Mouse (Mus musculus) MEL (cell line): ENCODE measurements around the gene Osm. TPM values are rescaled to one million over a fixed set of nuclear protein-coding genes. Genes with fewer than 3 reads are reported as not detected.

Experiments
- DNase-seq: peaks from one replicate; pipeline ENCODE4 v3.0.0; 2011; ENCODE audit warnings: low read depth, low spot score
- H3K27ac ChIP-seq: 2 replicates; pipeline ENCODE4 v1.5.1; 2012; ENCODE audit warnings: low read depth, mild to moderate bottlenecking, control low read depth, low read length, moderate library complexity; ENCODE audit not compliant: control insufficient read depth
- H3K27me3 ChIP-seq, 2 experiments: fragments of 150-350 bp in 1 of 2; sonication (generic) in 1 of 2; 2 replicates each; pipeline ENCODE4 v1.6.1; 2012; ENCODE audit warnings: low read length in 2 of 2, mild to moderate bottlenecking in 2 of 2, improper control_type of control experiment in 1 of 2, moderate library complexity in 1 of 2; ENCODE audit not compliant: insufficient read depth in 2 of 2, control insufficient read depth in 1 of 2
- H3K36me3 ChIP-seq, 2 experiments: 2 replicates each; pipeline ENCODE4 v1.6.1; 2012 to 2014; ENCODE audit warnings: low read length in 2 of 2, improper control_type of control experiment in 1 of 2, inconsistent platforms in 1 of 2, mild to moderate bottlenecking in 1 of 2; ENCODE audit not compliant: insufficient read depth in 2 of 2, control insufficient read depth in 1 of 2
- H3K4me1 ChIP-seq, 2 experiments: fragments of 150-350 bp in 1 of 2; sonication (generic) in 1 of 2; 2 replicates each; pipeline ENCODE4 v1.6.1; 2012; ENCODE audit warnings: low read length in 2 of 2, improper control_type of control experiment in 1 of 2, mild to moderate bottlenecking in 1 of 2; ENCODE audit not compliant: insufficient read depth in 2 of 2, control insufficient read depth in 1 of 2
- H3K4me3 ChIP-seq, 2 experiments: fragments of 150-350 bp in 1 of 2; sonication (generic) in 1 of 2; 2 replicates each; pipeline ENCODE4 v1.5.1; 2012; ENCODE audit warnings: low read depth in 2 of 2, low read length in 2 of 2, mild to moderate bottlenecking in 2 of 2, moderate library complexity in 2 of 2, control low read depth in 1 of 2, improper control_type of control experiment in 1 of 2; ENCODE audit not compliant: control insufficient read depth in 1 of 2, insufficient read depth in 1 of 2
- H3K79me2 ChIP-seq: 2 replicates; pipeline ENCODE4 v1.6.1; 2012; ENCODE audit warnings: mild to moderate bottlenecking, low read length, moderate library complexity; ENCODE audit not compliant: control insufficient read depth, poor library complexity, insufficient read depth
- H3K9ac ChIP-seq: 2 replicates; pipeline ENCODE4 v1.6.1; 2012; ENCODE audit warnings: low read depth, mild to moderate bottlenecking, control low read depth, low read length, moderate library complexity; ENCODE audit not compliant: control insufficient read depth, poor library complexity, severe bottlenecking
- H3K9me3 ChIP-seq: fragments of 150-350 bp; sonication (generic); replicated peaks from 2 replicates; pipeline ENCODE4 v1.6.1; 2012; ENCODE audit warnings: mild to moderate bottlenecking, low read length, improper control_type of control experiment, moderate library complexity; ENCODE audit not compliant: insufficient read depth
- CHD2 ChIP-seq: IDR thresholded peaks from 2 replicates; pipeline ENCODE4 v1.6.1; 2011; ENCODE audit warnings: low read length, improper control_type of control experiment
- CTCF ChIP-seq, 3 experiments: IDR thresholded peaks in 2 of 3; conservative IDR thresholded peaks in 1 of 3; 2 replicates each; pipeline ENCODE4 v1.5.1; 2011 to 2012; ENCODE audit warnings: low read length in 3 of 3, low read depth in 2 of 3, mild to moderate bottlenecking in 2 of 3, improper control_type of control experiment in 1 of 3, inconsistent platforms in 1 of 3, mixed read lengths in 1 of 3, moderate library complexity in 1 of 3; ENCODE audit not compliant: control insufficient read depth in 1 of 3, insufficient read depth in 1 of 3, poor library complexity in 1 of 3, severe bottlenecking in 1 of 3
- ELF1 ChIP-seq: IDR thresholded peaks from 2 replicates; pipeline ENCODE4 v1.6.1; 2014; ENCODE audit warnings: low read depth, mild to moderate bottlenecking, inconsistent platforms, low read length, improper control_type of control experiment, moderate library complexity
- EP300 ChIP-seq, 2 experiments: IDR thresholded peaks; 2 replicates each; pipeline ENCODE4 v1.6.1; 2011; ENCODE audit warnings: improper control_type of control experiment in 2 of 2, low read length in 2 of 2, low read depth in 1 of 2, mild to moderate bottlenecking in 1 of 2
- GABPA ChIP-seq: IDR thresholded peaks from 2 replicates; pipeline ENCODE4 v1.6.1; 2012; ENCODE audit warnings: low read depth, mild to moderate bottlenecking, inconsistent platforms, low read length, improper control_type of control experiment, moderate library complexity
- GATA1 ChIP-seq: IDR thresholded peaks from 2 replicates; pipeline ENCODE4 v1.6.1; 2011; ENCODE audit warnings: low read depth, low read length, improper control_type of control experiment
- HCFC1 ChIP-seq: IDR thresholded peaks from 2 replicates; pipeline ENCODE4 v1.6.1; 2012; ENCODE audit warnings: low read depth, mild to moderate bottlenecking, inconsistent platforms, low read length, improper control_type of control experiment, moderate library complexity
- JUND ChIP-seq: IDR thresholded peaks from 2 replicates; pipeline ENCODE4 v1.6.1; 2011; ENCODE audit warnings: low read depth, mild to moderate bottlenecking, improper control_type of control experiment, low read length
- KAT2A ChIP-seq: conservative IDR thresholded peaks from 2 replicates; pipeline ENCODE4 v1.6.1; 2012; ENCODE audit warnings: low read depth, low read length, improper control_type of control experiment, inconsistent platforms
- MEF2A ChIP-seq: IDR thresholded peaks from 2 replicates; pipeline ENCODE4 v1.6.1; 2014; ENCODE audit warnings: low read depth, mild to moderate bottlenecking, inconsistent platforms, low read length, improper control_type of control experiment; ENCODE audit not compliant: poor library complexity, insufficient replicate concordance, severe bottlenecking; ENCODE audit errors: extremely low read depth
- MYC ChIP-seq: IDR thresholded peaks from 2 replicates; pipeline ENCODE4 v1.6.1; 2011; ENCODE audit warnings: low read depth, mild to moderate bottlenecking, low read length, improper control_type of control experiment, moderate library complexity
- NRF1 ChIP-seq: IDR thresholded peaks from 2 replicates; pipeline ENCODE4 v1.6.1; 2014; ENCODE audit warnings: low read depth, mild to moderate bottlenecking, inconsistent platforms, low read length, improper control_type of control experiment, moderate library complexity; ENCODE audit not compliant: poor library complexity, insufficient read depth, severe bottlenecking
- RCOR1 ChIP-seq: IDR thresholded peaks from 2 replicates; pipeline ENCODE4 v1.6.1; 2012; ENCODE audit warnings: low read depth, mild to moderate bottlenecking, inconsistent platforms, low read length, improper control_type of control experiment
- SIN3A ChIP-seq: IDR thresholded peaks from 2 replicates; pipeline ENCODE4 v1.6.1; 2012; ENCODE audit warnings: low read length, improper control_type of control experiment, inconsistent platforms
- TAL1 ChIP-seq: IDR thresholded peaks from 2 replicates; pipeline ENCODE4 v1.6.1; 2012; ENCODE audit warnings: mild to moderate bottlenecking, inconsistent platforms, low read length, moderate library complexity, mixed read lengths
- TCF12 ChIP-seq: IDR thresholded peaks from 2 replicates; pipeline ENCODE4 v1.6.1; 2014; ENCODE audit warnings: low read depth, mild to moderate bottlenecking, inconsistent platforms, low read length, improper control_type of control experiment, moderate library complexity
- USF2 ChIP-seq, 2 experiments: IDR thresholded peaks; 2 replicates each; pipeline ENCODE4 v1.6.1; 2011 to 2012; ENCODE audit warnings: improper control_type of control experiment in 2 of 2, low read length in 2 of 2, borderline replicate concordance in 1 of 2, inconsistent platforms in 1 of 2, low read depth in 1 of 2, mild to moderate bottlenecking in 1 of 2; ENCODE audit not compliant: insufficient read depth in 1 of 2
- ZNF384 ChIP-seq: IDR thresholded peaks from 2 replicates; pipeline ENCODE4 v1.6.1; 2012; ENCODE audit warnings: low read depth, mild to moderate bottlenecking, inconsistent platforms, low read length, improper control_type of control experiment
- polyA plus RNA-seq, 2 experiments: library from polyadenylated mRNA; stranded (reverse) in 1 of 2; unstranded in 1 of 2; fragments of >175 nt in 1 of 2; fragments of >200 nt in 1 of 2; gene quantifications; 2 replicates each; pipeline versions ENCODE4 v1.2.1 to v1.2.4; 2012; ENCODE audit warnings: low replicate concordance in 2 of 2, low read depth in 1 of 2; ENCODE audit not compliant: insufficient read length in 2 of 2, insufficient read depth in 1 of 2, missing spikeins in 1 of 2
- total RNA-seq: library from RNA; depleted of rRNA; stranded (reverse); fragments of 300-350 nt; gene quantifications from 2 replicates; pipeline ENCODE4 v1.2.3, GENCODE M21; 2012; rRNA removed

Osm gene
- total and polyA plus RNA-seq, 3 experiments, result 10.6 to 15.4 TPM; not detected in 1

DNA sequence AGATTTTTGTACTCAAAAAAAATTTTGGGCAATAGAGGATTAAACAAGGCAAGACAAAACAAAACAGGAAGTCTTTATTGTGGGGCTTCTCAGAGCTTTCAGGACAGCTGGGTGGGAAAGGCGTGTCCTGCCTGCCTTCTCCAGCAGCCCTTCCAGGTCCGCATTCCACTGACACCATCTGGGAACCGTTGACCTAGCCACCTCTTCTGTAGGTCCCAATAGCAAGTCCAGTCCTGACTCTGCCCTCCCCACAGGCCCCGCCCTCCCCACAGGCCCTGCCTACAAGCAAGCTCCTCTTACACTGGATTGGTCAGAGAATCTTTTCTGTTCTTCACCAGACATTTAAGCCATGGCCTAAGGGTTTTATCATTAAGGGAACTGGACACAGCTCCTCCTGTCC, 47.4 kb downstream of the Osm start:
- DNase-seq, result peak; percentile 57
- H3K27ac ChIP-seq, result no peak overlapping the region
- peaks cover 0 to 3% of the 10 kb centered on the region in 2 experiments; a peak in 1 of 4 replicates for H3K4me1 ChIP-seq
- H3K9ac ChIP-seq, result no peak overlapping the region
- no peaks in the 10 kb centered on the region for H3K9me3 ChIP-seq
- no peaks in the 10 kb centered on the region; a peak in 1 of 4 replicates for H3K27me3 ChIP-seq
- no peaks in the 10 kb centered on the region for H3K36me3 ChIP-seq
- TF ChIP-seq MEF2A (no peak), JUND (0 out of 2 replicates have a peak, but pooled peaks have one; percentile 6), CTCF (IDR thresholded peaks at IDR 0.05 in 2 of 3, conservative IDR thresholded peaks at IDR 0.05 in 1 of 3; ENCODE audit: control insufficient read depth in 1 of 3, insufficient read depth in 1 of 3, low read depth in 2 of 3, low read length in 3 of 3, poor library complexity in 1 of 3, severe bottlenecking in 1 of 3) (no peak), ELF1 (0 out of 2 replicates have a peak, but pooled peaks have one; percentile 11), GATA1 (no peak)
- 0 out of 4 replicates have a peak overlapping the region, but pooled peaks of 1 of the 2 experiments have one; percentile 35 for H3K4me3 ChIP-seq
- no peaks in the 10 kb centered on the region for H3K79me2 ChIP-seq

GRCm38 (mm10) chr11:4289280-4289679, 53.1 kb downstream of the Osm start:
- H3K36me3 ChIP-seq, result peaks cover 0 to 11% of the 10 kb centered on the region in 2 experiments; a peak in 1 of 4 replicates
- no peak overlapping the region for H3K4me3 ChIP-seq
- no peak for DNase-seq
- peaks cover 3 to 25% of the 10 kb centered on the region in 2 experiments for H3K4me1 ChIP-seq
- H3K27me3 ChIP-seq, result no peaks in the 10 kb centered on the region; a peak in 1 of 4 replicates
- TF ChIP-seq KAT2A, result no peak
- no peak for TF ChIP-seq GABPA
- no peak for TF ChIP-seq USF2 (IDR thresholded peaks at IDR 0.05; ENCODE audit: borderline replicate concordance in 1 of 2, insufficient read depth in 1 of 2, low read depth in 1 of 2, low read length in 2 of 2)
- TF ChIP-seq ELF1, result no peak
- TF ChIP-seq TCF12, result no peak
- no peak for TF ChIP-seq SIN3A
- TF ChIP-seq RCOR1, result no peak
- TF ChIP-seq EP300 (IDR thresholded peaks at IDR 0.05; ENCODE audit: low read depth in 1 of 2, low read length in 2 of 2), result no peak
- no peak for TF ChIP-seq TAL1
- no peak for TF ChIP-seq ZNF384
- TF ChIP-seq NRF1, result no peak
- no peak for TF ChIP-seq CHD2
- TF ChIP-seq JUND, result no peak
- no peak for TF ChIP-seq HCFC1
- no peak for TF ChIP-seq MYC
- no peak overlapping the region for H3K9ac ChIP-seq
- no peaks in the 10 kb centered on the region for H3K79me2 ChIP-seq
- H3K27ac ChIP-seq, result no peak overlapping the region
- H3K9me3 ChIP-seq, result no peaks in the 10 kb centered on the region

Other genes with a start within 250 kb of the Osm start
- not detected in 2 replicates for gene Sec14l4, start 205.0 kb upstream of the Osm start, total RNA-seq
- not detected for gene Sec14l4, start 205.0 kb upstream of the Osm start, polyA plus RNA-seq
- not detected in 2 replicates for gene Sec14l3, start 171.6 kb upstream of the Osm start, total RNA-seq
- gene Sec14l3, start 171.6 kb upstream of the Osm start, polyA plus RNA-seq, result not detected
- gene Mtfp1, start 141.0 kb upstream of the Osm start, total RNA-seq, result 71.4 and 84.8 TPM in 2 replicates
- 10 to 100 TPM in 1 of 2 experiments, not detected in 1; 70.5 TPM for gene Mtfp1, start 141.0 kb upstream of the Osm start, polyA plus RNA-seq
- gene Sec14l2, start 113.0 kb upstream of the Osm start, total RNA-seq, result 22.6 and 40.1 TPM in 2 replicates
- 10 to 100 TPM in 1 of 2 experiments, not detected in 1; 15.5 TPM for gene Sec14l2, start 113.0 kb upstream of the Osm start, polyA plus RNA-seq
- gene Rnf215, start 101.2 kb upstream of the Osm start, total RNA-seq, result 10.1 and 11.3 TPM in 2 replicates
- 10 to 100 TPM in 1 of 2 experiments, not detected in 1; 13.2 TPM for gene Rnf215, start 101.2 kb upstream of the Osm start, polyA plus RNA-seq
- gene Ccdc157, start 76.1 kb upstream of the Osm start, total RNA-seq, result 1.8 and 2.0 TPM in 2 replicates
- 1 to 10 TPM in 1 of 2 experiments, not detected in 1; 2.9 TPM for gene Ccdc157, start 76.1 kb upstream of the Osm start, polyA plus RNA-seq
- 64.9 and 77.0 TPM in 2 replicates for gene Sf3a1, start 76.1 kb upstream of the Osm start, total RNA-seq
- 100 to 1,000 TPM in 1 of 2 experiments, 10 to 100 TPM in 1; 32.1 to 101 TPM for gene Sf3a1, start 76.1 kb upstream of the Osm start, polyA plus RNA-seq
- 26.3 and 27.4 TPM in 2 replicates for gene Tbc1d10a, start 49.6 kb upstream of the Osm start, total RNA-seq
- 10 to 100 TPM in 1 of 2 experiments, not detected in 1; 23.0 TPM for gene Tbc1d10a, start 49.6 kb upstream of the Osm start, polyA plus RNA-seq
- gene Castor1, start 18.2 kb upstream of the Osm start, total RNA-seq, result 6.6 and 7.1 TPM in 2 replicates
- 10 to 100 TPM in 1 of 2 experiments, not detected in 1; 11.8 TPM for gene Castor1, start 18.2 kb upstream of the Osm start, polyA plus RNA-seq
- gene Lif, start 21.1 kb downstream of the Osm start, total RNA-seq, result 0.10 and 0.27 TPM in 2 replicates
- gene Lif, start 21.1 kb downstream of the Osm start, polyA plus RNA-seq, result under 1 TPM in 1 of 2 experiments, not detected in 1; 0.31 TPM
- 17.0 and 18.6 TPM in 2 replicates for gene Hormad2, start 204.7 kb downstream of the Osm start, total RNA-seq
- gene Hormad2, start 204.7 kb downstream of the Osm start, polyA plus RNA-seq, result 10 to 100 TPM in 1 of 2 experiments, not detected in 1; 16.0 TPM